Mouse (Mus musculus) urinary bladder, postnatal 25 days (tissue): ENCODE results near the gene Atp2c2.

Experiments used
- DNase-seq: peaks from one replicate; pipeline ENCODE4 v3.0.0; 2022; ENCODE audit warnings: low spot score

Atp2c2 gene

DNA sequence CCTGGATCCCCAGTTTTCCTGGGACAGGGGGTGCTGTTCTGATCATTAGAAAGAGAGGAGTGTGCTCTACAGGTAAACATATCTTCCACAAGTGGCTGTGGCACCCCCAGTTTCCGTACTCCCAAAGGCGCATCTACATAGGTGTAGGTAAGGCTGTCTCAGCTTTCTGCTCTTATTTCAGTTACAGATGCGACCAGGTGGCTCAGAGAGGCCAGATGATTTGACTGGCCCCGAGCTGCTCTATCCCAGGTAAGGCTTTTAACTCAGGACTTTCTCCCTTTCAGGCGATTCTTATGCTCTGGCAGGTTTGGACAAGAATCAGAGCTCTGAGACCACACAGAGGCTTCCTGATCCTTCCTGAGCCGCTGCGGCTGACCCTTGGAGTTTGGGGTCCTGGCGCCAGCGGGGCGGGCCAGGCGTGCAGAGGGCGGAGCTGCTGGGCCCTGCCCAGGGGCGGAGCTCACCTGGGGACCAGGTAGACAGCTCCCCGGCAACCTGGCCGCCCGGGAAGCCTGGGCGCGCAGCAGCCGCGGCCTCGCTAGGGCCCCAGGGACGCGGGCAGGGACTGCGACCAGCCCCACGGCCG lies at the start of gene Atp2c2:
Atp2c2 (plus strand) TSS at position 461 of the 586 bp plus-strand sequence.
- no peak for DNase-seq

- no peak for DNase-seq
Observed at GRCm38 (mm10) chr8:119651324-119651723, 48.5 kb upstream of the Atp2c2 start.

GRCm38 (mm10) chr8:119656709-119657464 lies 42.9 kb upstream of the Atp2c2 start:
- DNase-seq: no peak

DNA sequence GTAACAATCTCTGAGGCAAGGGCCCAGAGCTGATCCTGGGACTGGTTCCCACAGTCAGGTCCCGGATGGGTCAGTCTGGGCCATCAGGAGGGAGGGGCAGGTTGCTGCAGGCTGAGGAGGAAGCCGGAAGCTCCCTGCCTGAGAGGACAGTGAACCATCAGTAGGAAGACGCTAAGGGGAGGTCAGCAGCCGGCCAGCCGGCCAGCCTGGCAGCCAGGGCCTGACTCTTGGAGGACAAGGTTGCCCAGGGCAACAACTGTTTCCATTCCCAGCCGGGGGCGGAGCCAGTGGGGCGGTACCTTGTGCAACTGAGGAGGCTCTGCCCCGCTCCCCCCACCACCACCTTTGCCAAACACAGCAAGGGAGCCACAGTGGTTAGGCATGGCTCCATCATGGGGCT lies 38.7 kb upstream of the Atp2c2 start:
- peak; percentile 35 for DNase-seq

DNA sequence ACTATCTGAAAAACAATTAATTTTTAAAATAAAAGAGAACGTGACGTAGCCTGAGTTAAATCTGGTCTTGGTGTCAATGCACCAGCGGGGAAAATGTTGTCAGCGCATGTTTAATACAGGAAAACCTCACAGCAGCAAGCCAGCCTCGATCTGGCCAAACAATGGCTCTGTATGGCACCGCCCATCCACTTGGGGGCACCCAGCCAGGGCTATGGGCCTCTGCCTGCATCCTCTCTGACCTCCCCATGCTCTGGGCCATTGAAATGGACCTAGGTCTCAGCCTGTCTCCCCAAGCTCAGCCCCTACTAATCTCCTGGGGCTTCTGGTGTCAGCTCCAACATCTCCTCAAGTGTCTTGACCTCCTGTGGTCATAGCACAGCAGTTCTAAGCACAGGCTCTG lies 37.9 kb upstream of the Atp2c2 start:
- DNase-seq: no peak

DNA sequence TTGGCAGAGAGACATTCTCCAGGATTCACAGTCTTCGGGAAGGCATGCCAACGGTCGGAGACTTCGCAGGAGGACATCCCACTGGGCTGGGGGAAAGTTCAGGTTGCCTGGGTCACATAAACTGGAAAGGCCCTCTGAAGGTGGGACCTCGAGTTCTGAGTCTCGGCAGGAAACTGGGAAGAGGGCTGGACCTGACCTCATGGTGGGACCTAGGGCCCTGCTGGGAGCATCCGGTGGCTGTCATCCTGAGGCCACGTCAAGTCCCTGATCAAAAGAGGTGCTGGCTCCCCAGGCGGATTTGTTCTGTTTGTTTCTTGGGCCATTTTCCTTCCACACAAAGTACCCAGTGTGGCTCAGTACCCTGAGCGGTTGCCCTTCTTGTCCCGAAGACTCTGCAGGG lies 36.4 kb upstream of the Atp2c2 start:
- DNase-seq: no peak

DNA sequence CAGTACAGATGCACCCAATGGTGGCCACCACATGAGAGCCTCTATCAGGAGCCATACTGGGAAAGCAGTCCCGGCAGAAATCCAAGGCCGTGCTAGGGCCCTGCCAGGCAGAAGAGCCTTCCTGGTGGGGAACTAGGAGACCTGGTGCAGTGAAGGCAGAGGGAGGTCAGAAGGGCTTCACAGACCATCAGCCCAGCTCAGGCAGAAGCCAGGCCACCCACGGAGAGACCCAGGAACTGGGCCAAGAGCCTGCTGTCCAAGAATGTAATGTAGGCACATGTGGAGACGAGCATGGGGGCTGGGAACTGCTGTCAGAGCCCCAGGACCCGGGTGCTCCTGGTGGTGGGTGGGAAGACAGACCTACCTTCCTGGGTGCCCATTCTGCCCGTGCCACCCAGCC lies 34.5 kb upstream of the Atp2c2 start:
- DNase-seq: no peak

DNA sequence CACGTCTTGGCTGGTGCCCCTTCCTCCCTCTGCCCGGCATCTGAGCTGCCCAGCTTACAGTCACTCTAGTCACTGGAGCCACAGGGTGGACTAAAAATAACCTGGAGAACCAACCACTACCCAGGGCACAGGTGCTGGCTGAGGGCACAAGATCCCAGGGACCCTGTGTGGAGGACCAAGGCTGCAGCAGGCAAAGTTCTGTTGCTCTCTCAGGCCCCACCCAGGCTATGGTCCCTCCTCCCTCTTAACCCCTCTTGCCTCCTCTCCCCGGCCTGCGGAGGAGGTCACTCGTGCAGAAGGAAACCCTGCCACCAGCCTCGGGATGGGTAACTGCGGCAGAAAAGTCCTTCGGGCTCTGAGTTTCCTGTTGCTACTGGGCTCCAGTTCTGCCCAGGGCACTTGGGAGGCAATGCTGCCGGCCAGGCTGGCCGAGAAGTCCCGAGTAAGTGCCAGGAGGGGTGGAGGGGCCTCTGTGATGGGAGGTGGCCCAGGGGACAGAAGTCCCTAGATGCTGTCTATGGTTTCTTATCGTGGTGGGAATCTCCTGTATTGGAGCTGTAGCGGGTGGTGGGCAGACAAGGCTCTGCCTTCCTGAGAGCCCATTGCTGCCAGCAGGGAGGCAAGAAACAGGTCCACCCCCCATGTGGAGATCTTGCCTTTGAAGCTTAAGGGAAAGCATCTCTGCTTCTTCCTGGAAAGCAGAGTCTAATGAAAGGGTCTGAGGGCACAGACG lies 33.4 kb upstream of the Atp2c2 start, which contains the start of gene Wfdc1:
Wfdc1 (plus strand) TSS at position 147 of the 733 bp plus-strand sequence.
- no peak for DNase-seq

- DNase-seq: no peak
Observed at GRCm38 (mm10) chr8:119668447-119668846, 31.4 kb upstream of the Atp2c2 start.

DNA sequence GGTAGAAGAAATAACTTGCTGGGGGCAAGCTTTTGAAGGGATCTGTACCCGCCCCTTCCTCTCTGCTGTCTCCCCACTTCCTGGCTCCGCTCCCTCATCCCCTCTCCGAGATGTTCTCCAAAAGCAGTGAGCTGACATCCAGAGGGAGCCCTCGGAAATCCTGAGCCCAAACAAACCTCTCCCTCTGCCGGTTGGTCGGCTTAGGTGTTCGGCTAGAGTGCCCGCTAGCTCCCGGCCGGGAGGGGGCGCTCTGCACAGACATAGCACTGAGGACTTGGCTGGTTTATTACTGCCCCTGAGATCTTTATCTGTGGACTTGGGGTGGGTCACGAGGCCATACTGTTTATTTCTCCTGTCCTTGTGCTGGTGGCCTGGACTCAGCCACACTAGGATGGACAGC lies 30.5 kb upstream of the Atp2c2 start:
- peak; percentile 42 for DNase-seq

- peak; percentile 54 for DNase-seq
Observed at GRCm38 (mm10) chr8:119670419-119671091, 29.3 kb upstream of the Atp2c2 start.

DNA sequence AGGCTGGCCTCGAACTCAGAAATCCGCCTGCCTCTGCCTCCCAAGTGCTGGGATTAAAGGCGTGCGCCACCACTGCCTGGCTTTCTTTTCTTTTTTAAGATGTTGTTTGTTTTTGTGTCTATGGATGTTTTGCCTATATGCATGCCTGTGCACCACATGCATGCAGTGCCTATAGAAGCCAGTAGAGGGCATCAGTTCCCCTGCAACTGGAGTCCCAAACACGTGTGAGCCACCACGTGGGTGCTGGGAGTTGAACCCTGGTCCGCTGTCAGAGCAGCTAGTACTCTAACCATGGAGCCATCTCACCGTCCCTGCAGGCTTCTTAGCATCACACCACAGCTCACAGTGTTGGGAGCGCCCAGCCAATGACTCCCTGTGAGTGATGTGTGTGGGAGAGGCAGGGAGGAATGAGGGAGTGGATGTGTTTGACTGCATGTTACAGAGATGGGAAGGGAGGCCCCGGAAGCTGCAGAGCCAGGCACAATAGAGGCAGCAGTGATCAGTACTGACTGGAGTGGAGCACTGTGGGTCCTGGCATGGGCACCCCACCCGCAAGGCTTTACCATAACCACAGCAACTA lies 25.7 kb upstream of the Atp2c2 start:
- no peak for DNase-seq

- no peak for DNase-seq
Observed at GRCm38 (mm10) chr8:119675457-119675856, 24.4 kb upstream of the Atp2c2 start.

DNA sequence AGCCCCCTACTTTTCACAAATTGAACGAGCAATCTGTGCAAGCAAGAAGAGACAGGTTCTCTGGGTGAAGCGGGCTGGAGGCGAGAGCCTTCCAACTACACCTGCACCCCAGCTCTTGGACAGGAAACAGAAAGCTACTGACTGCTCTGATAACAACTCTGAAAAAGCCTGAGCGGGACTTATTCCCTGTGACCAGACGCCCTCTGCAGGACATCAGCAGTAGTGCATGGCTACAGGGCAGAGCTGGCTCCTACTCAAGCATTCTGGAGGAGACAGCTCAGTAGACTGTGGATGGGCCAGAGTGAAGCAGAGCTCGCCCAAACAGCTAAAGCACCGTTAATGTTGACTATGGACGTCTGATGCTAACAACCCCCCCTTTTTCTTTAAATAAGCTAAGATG lies 23.4 kb upstream of the Atp2c2 start:
- peak; percentile 86 for DNase-seq

GRCm38 (mm10) chr8:119678138-119678843 lies 21.5 kb upstream of the Atp2c2 start:
- DNase-seq: no peak

GRCm38 (mm10) chr8:119679184-119679583 lies 20.6 kb upstream of the Atp2c2 start:
- DNase-seq: no peak

GRCm38 (mm10) chr8:119690602-119691001 lies 9.2 kb upstream of the Atp2c2 start:
- DNase-seq: no peak

DNA sequence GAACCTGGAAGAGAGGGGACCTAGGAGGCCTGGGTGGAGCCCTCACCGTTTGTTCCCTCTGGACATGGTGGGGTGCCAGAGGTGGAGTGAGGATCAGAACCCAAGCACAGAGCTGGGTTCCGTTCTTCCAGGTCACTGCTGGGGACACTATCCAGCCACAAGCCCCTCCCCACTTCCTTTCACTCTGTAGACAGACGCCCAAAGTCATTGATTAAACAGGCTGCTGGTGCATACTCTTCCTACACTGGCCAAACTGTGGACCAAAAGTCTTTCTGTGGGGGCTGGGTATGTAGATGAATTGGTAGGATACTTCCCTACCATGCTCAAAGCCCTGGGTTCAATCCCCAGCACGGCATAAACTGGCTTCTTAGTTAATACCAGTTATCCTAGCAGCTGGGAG lies 7.8 kb upstream of the Atp2c2 start:
- DNase-seq: no peak

- no peak for DNase-seq
Observed at GRCm38 (mm10) chr8:119694696-119695095, 5.1 kb upstream of the Atp2c2 start.

DNA sequence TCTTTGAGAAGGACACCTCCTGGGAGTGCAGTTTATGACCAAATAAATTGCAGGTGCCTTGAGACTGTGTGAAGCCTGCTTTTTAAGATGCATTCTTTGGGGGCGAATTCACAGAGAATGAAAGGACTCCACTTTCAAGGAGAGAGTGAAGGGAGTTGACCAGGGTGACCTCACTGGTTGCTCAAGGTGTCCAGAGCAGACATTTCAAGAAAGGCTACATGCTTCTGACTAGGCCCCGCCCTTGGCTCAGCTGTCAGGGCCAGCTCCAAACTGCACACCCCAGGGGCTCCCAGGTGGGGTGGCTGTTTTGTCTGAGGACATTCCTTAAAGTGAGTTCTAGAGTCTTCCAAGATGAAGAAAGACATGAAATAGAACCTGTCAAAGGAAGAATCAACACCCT lies 2.6 kb upstream of the Atp2c2 start:
- no peak for DNase-seq

- peak; percentile 70 for DNase-seq
Observed at GRCm38 (mm10) chr8:119698960-119699359, 849 bp upstream of the Atp2c2 start.
